Mouse (Mus musculus): Measurements from ENCODE around the gene Slc17a9. TPM values are rescaled to one million over a fixed set of nuclear protein-coding genes. Genes with fewer than 3 reads are reported as not detected.
"Not testable (repeated sequence)": the region's sequence is repeated elsewhere in the genome, so short reads cannot be mapped to it uniquely, and the experiment has no call there.

Slc17a9 gene
- polyA plus RNA-seq, 1 experiment from 2014 or later = 3.8 TPM

DNA sequence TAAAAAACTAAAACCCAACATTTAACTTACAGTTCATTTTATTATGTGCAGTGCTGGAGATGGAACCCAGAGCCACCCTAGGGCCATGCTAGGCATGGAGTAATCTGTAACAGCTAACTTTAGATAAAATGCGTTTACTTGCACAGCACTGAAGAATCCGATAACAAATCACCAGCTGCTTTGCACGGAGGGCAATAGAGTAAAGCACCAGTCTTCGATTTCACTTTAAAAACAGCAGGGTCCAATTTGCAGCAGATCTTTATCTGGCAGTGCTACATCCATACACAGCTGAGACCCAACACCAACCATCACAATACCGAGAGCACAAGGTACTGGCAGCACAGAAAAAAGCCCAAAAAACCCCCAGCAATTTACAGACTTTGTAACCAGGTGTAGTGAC is 21.9 kb upstream of the Slc17a9 start:
- no peak overlapping the region for H3K4me3 ChIP-seq (ENCODE audit: inconsistent target)
- H3K79me2 ChIP-seq (ENCODE audit: inconsistent target) = peaks cover 94% of the 10 kb centered on the region
- no peak overlapping the region for H3K27ac ChIP-seq
- 92% methylated on average over 5 of the region's 5 CpGs for WGBS (ENCODE audit: missing documents)
- no peaks in the 10 kb centered on the region for H3K36me3 ChIP-seq (ENCODE audit: inconsistent target)

DNA sequence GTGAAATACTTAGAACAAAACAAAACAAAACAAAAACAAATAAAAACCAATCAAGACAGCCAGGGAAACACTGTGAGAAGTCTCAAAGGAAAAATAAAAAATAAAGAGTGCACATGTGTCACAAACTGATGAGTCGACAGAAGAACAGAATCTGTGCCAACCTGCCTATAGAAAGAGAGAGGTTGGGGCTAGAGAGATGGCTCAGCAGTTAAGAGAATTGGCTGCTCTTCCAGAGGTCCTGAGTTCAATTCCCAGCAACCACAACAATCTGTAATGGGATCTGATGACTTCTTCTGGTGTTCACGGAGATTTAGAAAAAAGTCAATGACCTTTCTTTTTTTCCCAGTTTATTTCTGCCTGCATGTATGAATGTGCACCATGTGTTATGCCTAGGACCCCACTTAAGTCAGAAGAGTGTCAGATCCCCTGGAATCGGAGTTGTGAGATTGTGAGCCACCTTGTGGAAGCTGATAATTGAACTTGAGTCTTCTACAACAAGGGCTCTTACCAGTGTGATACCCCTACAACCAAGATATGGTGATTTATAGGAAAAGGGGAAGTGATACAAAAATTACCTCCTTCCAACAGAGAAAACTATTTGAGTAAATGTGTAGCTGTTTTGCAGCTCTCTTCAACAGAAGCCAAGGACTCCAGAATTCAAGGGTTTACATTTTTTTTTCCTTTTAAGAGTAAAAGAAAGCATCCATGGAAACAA is 21.3 kb upstream of the Slc17a9 start:
- Histone ChIP-seq H3K79me2 (ENCODE audit: inconsistent target) (peaks cover 94% of the 10 kb centered on the region), H3K36me3 (ENCODE audit: inconsistent target) (no peaks in the 10 kb centered on the region), H3K4me3 (ENCODE audit: inconsistent target) (no peak overlapping the region), H3K27ac (peak overlapping the region; percentile 38; the same call in 1 of the 2 replicates)
- WGBS (ENCODE audit: missing documents) = 52% methylated on average over 3 of the region's 3 CpGs

DNA sequence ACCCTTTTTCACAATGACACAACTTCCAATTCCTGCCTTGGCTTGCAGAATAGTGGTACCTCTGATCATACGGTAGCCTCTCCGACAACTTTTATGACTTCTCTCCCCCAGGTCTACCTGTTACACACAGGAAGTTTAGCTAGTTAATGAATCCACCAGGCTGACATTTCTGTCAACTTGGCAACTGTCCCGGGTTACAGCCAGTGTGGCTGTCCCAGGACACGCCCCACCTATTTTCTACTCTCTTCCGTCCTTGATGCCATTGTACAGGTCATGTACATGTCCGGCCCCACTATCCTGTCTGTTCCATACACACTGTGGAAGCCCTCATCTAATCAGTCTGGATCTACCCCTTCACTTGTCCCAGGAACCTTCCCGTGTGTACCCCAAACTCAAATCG is 20.5 kb upstream of the Slc17a9 start:
- Histone ChIP-seq H3K4me3 (ENCODE audit: inconsistent target) (no peak overlapping the region), H3K79me2 (ENCODE audit: inconsistent target) (peaks cover 94% of the 10 kb centered on the region), H3K36me3 (ENCODE audit: inconsistent target) (no peaks in the 10 kb centered on the region), H3K27ac (peak overlapping the region; percentile 38)
- 10% methylated on average over 8 of the region's 8 CpGs for WGBS (ENCODE audit: missing documents)

DNA sequence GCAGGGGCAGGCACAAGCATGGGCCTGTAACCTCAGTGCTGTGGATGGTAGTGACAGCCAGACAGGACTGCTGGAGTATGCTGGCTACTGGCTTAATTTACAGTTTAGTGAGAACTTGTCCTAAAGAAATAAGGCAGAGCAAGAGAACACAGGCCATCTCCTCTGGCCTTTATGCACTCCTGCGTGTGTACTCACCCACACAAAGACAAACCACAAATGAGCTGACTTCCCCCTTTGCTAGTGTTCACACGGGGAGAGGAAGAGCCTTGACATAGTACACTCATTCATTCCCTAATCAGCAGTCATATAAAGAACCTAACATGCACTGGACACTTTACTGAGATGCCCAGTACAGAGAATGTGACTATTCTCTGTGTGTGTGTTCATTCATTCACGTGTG is 20.0 kb upstream of the Slc17a9 start:
- Histone ChIP-seq H3K36me3 (ENCODE audit: inconsistent target) (no peaks in the 10 kb centered on the region), H3K4me3 (ENCODE audit: inconsistent target) (no peak overlapping the region), H3K27ac (peak overlapping the region; percentile 38), H3K79me2 (ENCODE audit: inconsistent target) (peaks cover 91% of the 10 kb centered on the region)
- 30% methylated on average over 2 of the region's 3 CpGs for WGBS (ENCODE audit: missing documents)

DNA sequence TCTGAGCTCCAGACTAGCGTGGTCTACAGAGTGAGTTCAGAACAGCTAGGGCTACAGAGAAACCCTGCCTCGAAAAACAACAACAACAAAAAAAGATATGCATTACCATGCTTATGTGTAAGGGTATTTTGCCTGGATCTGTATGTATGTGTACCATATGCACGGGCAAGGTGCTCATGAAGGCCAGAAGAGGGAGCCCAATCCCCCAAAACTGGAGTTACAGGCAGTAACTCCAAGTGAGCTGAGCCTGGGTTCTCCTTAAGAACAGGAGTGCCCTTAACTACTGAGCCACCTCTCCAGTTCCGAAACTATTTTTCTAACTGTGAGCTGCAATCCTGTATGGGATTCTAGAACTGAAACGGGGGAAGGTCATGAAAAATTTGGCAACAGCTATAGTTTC is 19.1 kb upstream of the Slc17a9 start:
- Histone ChIP-seq H3K4me3 (ENCODE audit: inconsistent target) (no peak overlapping the region), H3K27ac (no peak overlapping the region), H3K79me2 (ENCODE audit: inconsistent target) (peaks cover 89% of the 10 kb centered on the region), H3K36me3 (ENCODE audit: inconsistent target) (no peaks in the 10 kb centered on the region)
- WGBS (ENCODE audit: missing documents) = 96% methylated on average over 5 of the region's 5 CpGs

DNA sequence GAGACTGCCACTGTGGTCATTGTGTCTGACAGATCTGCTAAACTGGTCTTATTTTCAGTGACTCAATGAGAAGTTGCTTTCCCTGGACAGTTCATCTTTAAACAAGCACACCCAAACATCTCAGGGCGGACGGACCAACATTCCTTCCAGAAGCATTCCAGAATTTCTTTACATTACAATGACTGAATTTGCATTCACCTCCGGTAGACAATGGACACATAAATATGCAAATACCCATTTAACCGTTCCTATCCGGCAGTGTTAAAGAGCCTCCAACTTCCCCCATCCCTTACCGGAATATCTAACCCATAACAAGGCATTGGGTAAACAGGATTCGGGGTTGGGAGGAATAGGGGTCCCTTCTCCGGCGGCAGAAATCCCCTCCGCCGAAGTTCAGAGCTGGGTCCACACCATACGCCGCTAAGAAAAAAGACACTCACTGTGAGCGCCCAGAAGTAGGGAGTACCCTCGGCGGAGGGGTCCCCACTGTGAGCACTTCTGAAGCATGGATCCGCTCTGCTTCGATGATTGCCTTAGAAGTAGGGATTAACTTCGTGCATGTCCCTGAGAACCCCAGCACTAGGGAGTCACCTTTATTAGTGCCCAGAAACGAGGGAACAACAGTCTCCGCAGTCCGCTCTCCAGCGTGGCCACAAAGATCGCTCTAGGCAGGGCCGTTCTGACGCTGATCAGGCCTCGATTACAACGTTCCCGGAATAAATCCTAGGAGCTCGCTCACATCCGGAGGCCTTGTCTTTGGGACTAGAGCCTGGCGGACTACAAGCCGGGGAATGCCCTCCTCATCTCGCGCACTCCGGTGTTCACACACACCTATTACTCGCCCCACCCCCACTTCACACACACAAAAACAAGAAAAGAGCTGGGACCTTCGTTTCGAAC is 15.8 kb upstream of the Slc17a9 start:
- Histone ChIP-seq H3K4me3 (ENCODE audit: inconsistent target) (peak overlapping the region; percentile 98), H3K79me2 (ENCODE audit: inconsistent target) (peaks cover 85% of the 10 kb centered on the region), H3K36me3 (ENCODE audit: inconsistent target) (peaks cover 7% of the 10 kb centered on the region), H3K27ac (peak overlapping the region; percentile 76)
- 2% methylated on average over 39 of the region's 39 CpGs for WGBS (ENCODE audit: missing documents)

DNA sequence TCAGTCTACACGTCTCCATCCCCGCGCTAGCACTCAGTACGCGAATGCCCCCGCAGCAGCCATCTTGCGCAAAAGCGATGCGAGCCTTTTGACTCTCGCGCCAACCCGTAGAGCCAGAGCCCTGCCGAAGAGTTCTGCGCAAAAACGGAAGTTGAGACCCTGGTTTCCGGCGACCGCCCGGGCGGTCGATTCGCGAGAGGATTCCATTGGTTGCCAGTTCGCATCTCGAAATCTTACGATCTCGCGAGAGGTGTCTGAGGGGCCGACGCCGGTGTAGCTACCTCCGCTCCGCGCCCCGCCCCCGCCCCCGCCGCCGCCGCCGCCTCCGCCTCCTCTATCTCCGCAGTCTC is 15.2 kb upstream of the Slc17a9 start, which contains the start of the genes Dido1 and Gid8:
Gene Dido1 (minus strand): TSS at position 77 of the 350 bp plus-strand sequence.
Gene Gid8 (plus strand): TSS at position 195 of the 350 bp plus-strand sequence.
- WGBS (ENCODE audit: missing documents) = under 1% methylated on average over 28 of the region's 43 CpGs
- H3K27ac ChIP-seq = peak within 1 kb of the TSS; percentile 76
- peaks cover 79% of the 10 kb centered on the region for H3K79me2 ChIP-seq (ENCODE audit: inconsistent target)
- H3K4me3 ChIP-seq (ENCODE audit: inconsistent target) = peak within 1 kb of the TSS; percentile 98
- peaks cover 13% of the 10 kb centered on the region for H3K36me3 ChIP-seq (ENCODE audit: inconsistent target)

DNA sequence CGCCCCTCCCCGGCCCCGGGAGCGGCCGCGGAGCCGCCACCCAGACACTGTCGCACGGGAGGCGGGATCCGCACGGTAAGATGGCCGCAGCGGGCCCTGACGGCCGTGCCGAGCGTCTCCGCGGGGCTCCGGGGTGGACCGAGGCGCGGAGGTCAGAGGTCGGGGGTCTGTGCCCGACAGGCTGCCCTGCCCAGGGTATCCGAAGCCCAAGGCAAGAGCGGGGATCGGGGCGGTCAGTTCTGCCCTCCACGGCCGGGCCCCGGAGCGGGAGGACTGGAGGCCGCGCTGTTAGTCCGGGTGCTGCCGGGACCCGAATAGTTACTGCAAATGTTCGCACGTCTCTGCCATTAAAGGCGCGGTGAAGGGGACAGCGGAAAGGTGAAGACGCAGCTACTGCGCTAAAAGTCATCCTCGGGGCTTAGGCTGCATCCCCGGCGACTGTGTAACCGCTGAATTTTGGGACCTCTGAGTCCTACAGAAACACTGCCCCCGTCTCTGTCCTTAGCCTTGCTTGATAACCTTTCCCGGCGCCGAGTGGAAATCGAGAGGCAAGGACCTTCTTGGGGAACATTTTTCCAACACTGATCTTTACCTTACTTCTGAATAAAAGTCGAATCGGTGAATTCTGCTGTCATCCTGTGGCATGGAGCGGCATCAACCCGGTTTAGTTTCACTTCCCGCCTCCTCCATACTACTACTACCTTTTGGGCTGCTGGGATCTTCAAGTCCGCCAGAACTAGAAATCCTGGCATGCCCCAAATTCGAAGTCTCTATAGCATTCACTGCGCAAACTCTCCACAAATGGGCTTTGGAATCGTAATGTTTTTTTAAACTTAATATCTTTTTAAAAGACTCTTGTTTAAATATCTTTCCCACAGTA is 14.5 kb upstream of the Slc17a9 start:
- 1% methylated on average over 63 of the region's 64 CpGs for WGBS (ENCODE audit: missing documents)
- Histone ChIP-seq H3K27ac (peak overlapping the region; percentile 65), H3K79me2 (ENCODE audit: inconsistent target) (peaks cover 74% of the 10 kb centered on the region), H3K4me3 (ENCODE audit: inconsistent target) (peak overlapping the region; percentile 93), H3K36me3 (ENCODE audit: inconsistent target) (peaks cover 13% of the 10 kb centered on the region)

DNA sequence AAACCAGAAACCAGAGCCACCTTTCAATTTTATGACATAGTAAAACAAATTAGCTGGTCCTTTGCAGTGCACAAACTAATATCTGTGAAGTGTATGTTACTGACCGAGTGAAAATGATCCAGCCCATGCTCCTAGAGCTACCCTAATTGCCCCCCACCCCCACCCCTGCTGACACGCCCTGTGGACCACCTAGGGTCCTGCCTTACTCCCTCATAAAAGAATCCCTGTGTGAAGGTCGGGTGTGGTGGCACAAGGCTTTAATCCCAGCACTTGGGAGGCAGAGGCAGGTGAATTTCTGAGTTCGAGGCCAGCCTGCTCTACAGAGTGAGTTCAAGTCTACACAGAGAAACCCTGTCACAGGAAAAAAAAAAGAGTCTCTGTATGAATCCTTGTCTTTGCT is 13.5 kb upstream of the Slc17a9 start:
- Histone ChIP-seq H3K79me2 (ENCODE audit: inconsistent target) (peaks cover 64% of the 10 kb centered on the region), H3K27ac (no peak overlapping the region), H3K4me3 (ENCODE audit: inconsistent target) (no peak overlapping the region), H3K36me3 (ENCODE audit: inconsistent target) (peaks cover 17% of the 10 kb centered on the region)
- 74% methylated on average over 4 of the region's 4 CpGs for WGBS (ENCODE audit: missing documents)

DNA sequence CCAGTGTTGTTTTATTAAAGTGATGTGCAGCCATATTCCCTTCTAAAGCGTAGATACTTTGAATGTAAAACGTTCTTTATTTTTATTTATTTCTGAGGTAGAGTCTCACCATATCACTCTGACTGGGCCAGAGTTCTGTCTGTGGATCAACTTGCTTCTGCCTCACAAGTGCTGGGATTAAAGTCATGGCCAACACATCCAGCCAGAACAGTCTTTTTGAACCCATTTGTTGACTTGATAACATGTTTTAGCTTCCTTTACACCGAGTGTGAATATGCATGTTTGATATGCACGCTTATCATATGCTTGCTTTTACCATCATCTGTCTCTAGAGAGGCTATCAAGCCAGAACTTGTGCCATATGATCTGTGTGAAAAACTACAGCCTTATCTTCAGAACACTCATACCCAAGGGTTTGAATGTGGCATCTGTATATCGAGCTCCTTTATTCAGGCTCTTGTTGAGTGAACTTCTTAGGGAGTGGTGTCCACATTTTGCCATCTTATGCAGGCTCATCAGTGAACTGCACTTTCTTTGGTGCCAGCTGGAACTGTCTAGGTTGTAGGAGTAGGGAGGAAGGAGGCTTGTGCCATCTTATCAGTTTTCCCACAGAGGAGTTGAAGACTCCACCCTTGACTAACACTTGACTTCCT is 12.9 kb upstream of the Slc17a9 start:
- peaks cover 23% of the 10 kb centered on the region for H3K36me3 ChIP-seq (ENCODE audit: inconsistent target)
- H3K79me2 ChIP-seq (ENCODE audit: inconsistent target) = peaks cover 58% of the 10 kb centered on the region
- WGBS (ENCODE audit: missing documents) = 91% methylated on average over 5 of the region's 5 CpGs
- no peak overlapping the region for H3K4me3 ChIP-seq (ENCODE audit: inconsistent target)
- H3K27ac ChIP-seq = no peak overlapping the region

DNA sequence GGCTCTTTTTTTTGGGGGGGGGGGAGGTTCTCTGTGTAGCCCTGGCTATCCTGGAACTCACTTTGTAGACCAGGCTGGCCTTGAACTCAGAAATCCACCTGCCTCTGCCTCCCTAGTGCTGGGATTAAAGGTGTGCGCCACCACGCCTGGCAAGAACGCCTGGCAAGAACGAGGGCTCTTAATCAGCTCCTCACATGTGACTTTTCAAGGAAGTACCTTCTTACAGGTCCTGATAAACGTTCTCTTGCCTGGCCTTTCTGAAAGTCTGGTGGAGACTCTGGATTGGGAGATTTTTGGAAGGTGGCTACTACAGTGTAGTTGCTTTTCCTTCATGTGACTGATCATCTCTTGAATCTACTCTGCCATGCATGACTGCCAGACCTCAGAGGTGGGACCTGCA is 2.3 kb upstream of the Slc17a9 start:
- H3K79me2 ChIP-seq (ENCODE audit: inconsistent target); H3K27ac ChIP-seq; H3K4me3 ChIP-seq (ENCODE audit: inconsistent target): not testable (repeated sequence)
- peaks cover 46% of the 10 kb centered on the region for H3K36me3 ChIP-seq (ENCODE audit: inconsistent target)
- 84% methylated on average over 5 of the region's 5 CpGs for WGBS (ENCODE audit: missing documents)

DNA sequence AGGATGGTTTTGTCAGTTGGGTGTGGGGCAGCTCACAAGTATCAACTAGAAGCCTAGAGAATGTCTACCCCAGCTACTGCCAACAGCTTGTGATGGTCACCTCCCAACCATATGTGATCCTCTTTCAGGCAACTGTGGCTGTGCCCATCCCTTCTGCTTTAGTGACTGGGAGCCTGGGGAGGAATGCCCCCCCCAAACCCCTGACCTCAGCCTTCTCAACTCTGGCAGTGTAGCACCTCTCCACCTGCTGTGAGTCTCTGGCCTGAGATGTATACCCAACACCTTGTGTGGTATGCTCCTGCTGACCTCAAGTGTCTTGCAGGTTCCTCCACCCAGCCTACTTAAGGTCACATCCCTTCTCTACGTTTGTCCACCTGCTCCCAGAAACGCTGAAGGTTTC is 1.2 kb upstream of the Slc17a9 start:
- Histone ChIP-seq H3K79me2 (ENCODE audit: inconsistent target) (no peaks in the 10 kb centered on the region), H3K36me3 (ENCODE audit: inconsistent target) (peaks cover 35% of the 10 kb centered on the region), H3K4me3 (ENCODE audit: inconsistent target) (no peak overlapping the region), H3K27ac (no peak overlapping the region)
- 58% methylated on average over 2 of the region's 2 CpGs for WGBS (ENCODE audit: missing documents)

DNA sequence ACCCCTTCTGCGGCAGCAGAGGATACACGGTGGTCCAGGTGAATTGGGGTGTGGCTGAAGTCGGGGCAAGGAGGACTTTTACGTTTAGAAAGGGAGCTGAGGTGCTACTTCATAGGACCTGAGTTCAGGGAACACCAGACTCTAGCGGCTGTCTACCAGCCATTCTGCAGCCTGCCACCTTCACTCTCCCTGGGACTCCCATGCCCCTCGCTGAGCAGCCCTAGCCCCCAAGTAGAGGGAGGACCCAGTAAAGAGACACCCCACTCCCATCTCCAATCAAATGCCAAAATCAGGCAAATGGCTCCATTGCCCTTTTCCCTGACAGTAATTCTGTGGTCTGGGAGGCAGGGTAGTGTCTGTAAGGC is 333 bp downstream of the Slc17a9 start:
- H3K79me2 ChIP-seq (ENCODE audit: inconsistent target) = no peaks in the 10 kb centered on the region
- peaks cover 20% of the 10 kb centered on the region for H3K36me3 ChIP-seq (ENCODE audit: inconsistent target)
- WGBS (ENCODE audit: missing documents) = 0% methylated on average over 6 of the region's 6 CpGs
- H3K27ac ChIP-seq = peak overlapping the region; percentile 84
- H3K4me3 ChIP-seq (ENCODE audit: inconsistent target) = peak overlapping the region; percentile 55
